Mouse (Mus musculus) WW6 (cell line): ENCODE data around the gene Fam216b.

Experiments
- DNase-seq: peaks from one replicate; pipeline ENCODE4 v3.0.0-alpha.2; 2013; ENCODE audit warnings: low read depth, low spot score

The Fam216b gene

GRCm38 (mm10) chr14:78043079-78043478 lies 45.7 kb downstream of the Fam216b start:
- no peak for DNase-seq

GRCm38 (mm10) chr14:78041886-78042526 lies 46.8 kb downstream of the Fam216b start:
- DNase-seq = no peak

GRCm38 (mm10) chr14:78040643-78041042 lies 48.2 kb downstream of the Fam216b start:
- no peak for DNase-seq

DNA sequence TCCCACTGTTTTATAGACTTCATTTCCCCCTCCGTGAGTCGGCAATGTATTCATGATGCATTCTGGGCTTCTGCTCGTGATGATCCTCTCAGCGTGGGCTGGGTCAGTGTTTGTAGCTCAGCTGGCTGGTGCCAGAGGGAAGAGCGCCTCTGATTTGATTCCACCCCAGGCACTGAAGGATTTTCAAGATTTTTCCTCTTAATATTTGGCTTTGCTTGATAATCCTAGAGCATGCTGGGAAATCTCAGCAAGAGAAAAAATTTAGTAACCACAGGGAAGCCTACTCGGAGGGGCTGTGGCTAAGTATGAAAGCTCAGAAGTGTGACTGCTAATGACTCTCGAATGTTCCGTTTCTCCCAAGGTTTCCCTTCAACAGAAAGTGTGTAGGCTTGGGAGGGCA lies 49.9 kb downstream of the Fam216b start:
- no peak for DNase-seq
